Mouse (Mus musculus) hindbrain, embryonic 10.5 days (tissue): ENCODE data around the gene Sectm1b. TPM values are rescaled to one million over a fixed set of nuclear protein-coding genes. Genes with fewer than 3 reads are reported as not detected.

Source experiments
- DNase-seq: peaks from one replicate; pipeline ENCODE4 v3.0.0-alpha.2; 2017; ENCODE audit warnings: low spot score
- H3K27ac ChIP-seq: fragments of 300-500 bp; sonication (generic); 2 replicates; pipeline ENCODE4 v1.5.1; 2016; ENCODE audit warnings: mild to moderate bottlenecking, moderate library complexity
- H3K27me3 ChIP-seq: fragments of 300-500 bp; sonication (generic); 2 replicates; pipeline ENCODE4 v1.6.1; 2016; ENCODE audit warnings: mild to moderate bottlenecking; ENCODE audit not compliant: poor library complexity, insufficient read depth, severe bottlenecking
- H3K36me3 ChIP-seq: fragments of 300-500 bp; sonication (generic); 2 replicates; pipeline ENCODE4 v1.6.1; 2016; ENCODE audit warnings: mild to moderate bottlenecking, moderate library complexity
- H3K4me1 ChIP-seq: fragments of 300-500 bp; sonication (generic); replicated peaks from 2 replicates; pipeline ENCODE4 v1.6.1; 2016; ENCODE audit warnings: mild to moderate bottlenecking
- H3K4me3 ChIP-seq: fragments of 300-500 bp; sonication (generic); 2 replicates; pipeline ENCODE4 v1.5.1; 2016; ENCODE audit warnings: mild to moderate bottlenecking, moderate library complexity
- H3K9me3 ChIP-seq: fragments of 300-500 bp; sonication (generic); 2 replicates; pipeline ENCODE4 v1.6.1; 2016; ENCODE audit warnings: mild to moderate bottlenecking, moderate library complexity
- WGBS: fragments of 180-500 bp; shearing (Covaris S2); methylation state at CpG from one replicate; pipeline ENCODE4 v1.1.7; 2016; 5-methylcytosine and 5-hydroxymethylcytosine counted together
- polyA plus RNA-seq: library from polyadenylated mRNA; unstranded; fragments of >200 nt; fragmentation: Nextera tagmentation; extraction: Ambion mirVana; gene quantifications from 2 replicates; pipeline ENCODE4 v1.2.1, GENCODE M21; 2016

Gene Sectm1b
- polyA plus RNA-seq, 1 experiment from 2014 or later = not detected

- Histone ChIP-seq H3K4me3 (no peak overlapping the region), H3K27me3 (peaks cover 42% of the 10 kb centered on the region), H3K9me3 (no peaks in the 10 kb centered on the region), H3K27ac (no peak overlapping the region), H3K4me1 (peaks cover 18% of the 10 kb centered on the region; the same call in 1 of the 2 replicates), H3K36me3 (no peaks in the 10 kb centered on the region)
- DNase-seq = no peak
- 81% methylated on average over 4 of the region's 4 CpGs for WGBS
Measured at GRCm38 (mm10) chr11:121042480-121042879, 20.9 kb downstream of the Sectm1b start.

- no peak overlapping the region for H3K27ac ChIP-seq
- DNase-seq = no peak
Measured at GRCm38 (mm10) chr11:121041636-121042035, 21.7 kb downstream of the Sectm1b start.

GRCm38 (mm10) chr11:121041212-121041611 lies 22.2 kb downstream of the Sectm1b start:
- Histone ChIP-seq H3K27ac (no peak overlapping the region), H3K4me1 (peaks cover 20% of the 10 kb centered on the region; the same call in 1 of the 2 replicates), H3K4me3 (no peak overlapping the region), H3K27me3 (peaks cover 30% of the 10 kb centered on the region), H3K36me3 (no peaks in the 10 kb centered on the region), H3K9me3 (no peaks in the 10 kb centered on the region)
- DNase-seq = peak; percentile 81
- 11% methylated on average over 4 of the region's 4 CpGs for WGBS

More at GRCm38 (mm10) chr11:121041636-121042035, 21.7 kb downstream of the Sectm1b start:
- Histone ChIP-seq H3K4me3 (no peak overlapping the region), H3K9me3 (no peaks in the 10 kb centered on the region), H3K4me1 (peaks cover 21% of the 10 kb centered on the region; the same call in 1 of the 2 replicates), H3K36me3 (no peaks in the 10 kb centered on the region), H3K27me3 (peaks cover 34% of the 10 kb centered on the region)
- WGBS = 75% methylated on average over 4 of the region's 4 CpGs

GRCm38 (mm10) chr11:121039302-121039701 lies 24.1 kb downstream of the Sectm1b start, which contains the start of gene Cd7:
TSS of gene Cd7 (minus strand) at chr11:121039418.
- 75% methylated on average over 5 of the region's 5 CpGs for WGBS
- H3K36me3 ChIP-seq = no peaks in the 10 kb centered on the region
- no peaks in the 10 kb centered on the region for H3K9me3 ChIP-seq
- DNase-seq = no peak
- no peak within 1 kb of the TSS for H3K27ac ChIP-seq
- H3K4me3 ChIP-seq = no peak within 1 kb of the TSS
- H3K4me1 ChIP-seq = 0 out of 2 replicates have a peak, but pooled peaks cover 3% of the 10 kb centered on the region
- H3K27me3 ChIP-seq = peaks cover 17% of the 10 kb centered on the region

- H3K27me3 ChIP-seq = peaks cover 10% of the 10 kb centered on the region
- H3K36me3 ChIP-seq = no peaks in the 10 kb centered on the region
- no peak for DNase-seq
- no peak overlapping the region for H3K4me3 ChIP-seq
- 0 out of 2 replicates have a peak, but pooled peaks cover 3% of the 10 kb centered on the region for H3K4me1 ChIP-seq
- H3K9me3 ChIP-seq = no peaks in the 10 kb centered on the region
- 90% methylated on average over 11 of the region's 11 CpGs for WGBS
- H3K27ac ChIP-seq = no peak overlapping the region
Measured at GRCm38 (mm10) chr11:121038366-121039240, 24.8 kb downstream of the Sectm1b start.

- H3K9me3 ChIP-seq = no peaks in the 10 kb centered on the region
- H3K27ac ChIP-seq = no peak overlapping the region
- no peak for DNase-seq
- no peaks in the 10 kb centered on the region; the same call in 1 of the 2 replicates for H3K27me3 ChIP-seq
- H3K36me3 ChIP-seq = no peaks in the 10 kb centered on the region
- 0 out of 2 replicates have a peak, but pooled peaks cover 3% of the 10 kb centered on the region for H3K4me1 ChIP-seq
- WGBS = 92% methylated on average over 5 of the region's 5 CpGs
- no peak overlapping the region for H3K4me3 ChIP-seq
Measured at GRCm38 (mm10) chr11:121033118-121033517, 30.3 kb downstream of the Sectm1b start.

- 89% methylated on average over 7 of the region's 7 CpGs for WGBS
- no peak overlapping the region for H3K27ac ChIP-seq
- H3K27me3 ChIP-seq = no peaks in the 10 kb centered on the region
- H3K4me1 ChIP-seq = no peaks in the 10 kb centered on the region
- H3K9me3 ChIP-seq = no peaks in the 10 kb centered on the region
- H3K4me3 ChIP-seq = no peak overlapping the region
- DNase-seq = no peak
- no peaks in the 10 kb centered on the region for H3K36me3 ChIP-seq
Measured at GRCm38 (mm10) chr11:121027259-121027658, 36.1 kb downstream of the Sectm1b start.

- no peaks in the 10 kb centered on the region for H3K27me3 ChIP-seq
- H3K9me3 ChIP-seq = no peaks in the 10 kb centered on the region
- H3K4me3 ChIP-seq = no peak overlapping the region
- 76% methylated on average over 6 of the region's 6 CpGs for WGBS
- H3K27ac ChIP-seq = no peak overlapping the region
- no peaks in the 10 kb centered on the region for H3K36me3 ChIP-seq
- no peak for DNase-seq
- no peaks in the 10 kb centered on the region for H3K4me1 ChIP-seq
Measured at GRCm38 (mm10) chr11:121024163-121024562, 39.2 kb downstream of the Sectm1b start.

GRCm38 (mm10) chr11:121019501-121019900 lies 43.9 kb downstream of the Sectm1b start:
- peaks cover 4% of the 10 kb centered on the region; the same call in 1 of the 2 replicates for H3K4me1 ChIP-seq
- H3K4me3 ChIP-seq = no peak overlapping the region
- H3K27ac ChIP-seq = no peak overlapping the region
- no peaks in the 10 kb centered on the region for H3K27me3 ChIP-seq
- no peaks in the 10 kb centered on the region for H3K36me3 ChIP-seq
- no peaks in the 10 kb centered on the region for H3K9me3 ChIP-seq
- 83% methylated on average over 5 of the region's 5 CpGs for whole genome bisulfite sequencing
- DNase-seq = no peak

GRCm38 (mm10) chr11:121017703-121018102 lies 45.7 kb downstream of the Sectm1b start:
- Histone ChIP-seq H3K36me3 (no peaks in the 10 kb centered on the region), H3K27ac (no peak overlapping the region), H3K27me3 (no peaks in the 10 kb centered on the region), H3K4me3 (no peak overlapping the region), H3K9me3 (no peaks in the 10 kb centered on the region), H3K4me1 (peaks cover 4% of the 10 kb centered on the region; the same call in 1 of the 2 replicates)
- DNase-seq = peak; percentile 68
- WGBS = 37% methylated on average over 3 of the region's 3 CpGs

GRCm38 (mm10) chr11:121015472-121015871 lies 47.9 kb downstream of the Sectm1b start:
- H3K9me3 ChIP-seq = no peaks in the 10 kb centered on the region
- DNase-seq = no peak
- H3K4me1 ChIP-seq = peaks cover 4% of the 10 kb centered on the region; the same call in 1 of the 2 replicates
- no peak overlapping the region for H3K4me3 ChIP-seq
- H3K27ac ChIP-seq = no peak overlapping the region
- 74% methylated on average over 6 of the region's 6 CpGs for WGBS
- H3K27me3 ChIP-seq = no peaks in the 10 kb centered on the region
- no peaks in the 10 kb centered on the region for H3K36me3 ChIP-seq

- Histone ChIP-seq H3K27ac (no peak overlapping the region), H3K9me3 (no peaks in the 10 kb centered on the region), H3K4me1 (peaks cover 4% of the 10 kb centered on the region; the same call in 1 of the 2 replicates), H3K36me3 (no peaks in the 10 kb centered on the region), H3K4me3 (peak overlapping the region; percentile 24; the same call in 1 of the 2 replicates), H3K27me3 (no peaks in the 10 kb centered on the region)
- no peak for DNase-seq
- 69% methylated on average over 19 of the region's 19 CpGs for WGBS
Measured at GRCm38 (mm10) chr11:121014896-121015300, 48.5 kb downstream of the Sectm1b start.

- Histone ChIP-seq H3K27ac (no peak overlapping the region), H3K27me3 (no peaks in the 10 kb centered on the region), H3K9me3 (no peaks in the 10 kb centered on the region), H3K36me3 (no peaks in the 10 kb centered on the region), H3K4me1 (peaks cover 4% of the 10 kb centered on the region; the same call in 1 of the 2 replicates), H3K4me3 (no peak overlapping the region)
- 90% methylated on average over 7 of the region's 7 CpGs for WGBS
- DNase-seq = no peak
Measured at GRCm38 (mm10) chr11:121013656-121014055, 49.7 kb downstream of the Sectm1b start.
